Mouse (Mus musculus) kidney, embryonic 15.5 days (tissue): ENCODE results near the gene Scaf8. TPM values are rescaled to one million over a fixed set of nuclear protein-coding genes. Genes with fewer than 3 reads are reported as not detected.
"Not testable (repeated sequence)": the region's sequence is repeated elsewhere in the genome, so short reads cannot be mapped to it uniquely, and the experiment has no call there.

ENCODE experiments used
- ATAC-seq: fragments of 200-750 bp; cut with Nextera tagmentation; replicated peaks from 2 replicates; pipeline ENCODE4 v1.8.0; 2017; ENCODE audit warnings: moderate TSS enrichment; ENCODE audit not compliant: low FRiP score
- H3K27ac ChIP-seq: fragments of 300-500 bp; sonication (generic); 2 replicates; pipeline ENCODE4 v1.5.1; 2015; ENCODE audit warnings: mild to moderate bottlenecking, inconsistent platforms
- H3K27me3 ChIP-seq: fragments of 300-500 bp; sonication (generic); 2 replicates; pipeline ENCODE4 v1.6.1; 2015; ENCODE audit warnings: inconsistent platforms
- H3K36me3 ChIP-seq: fragments of 300-500 bp; sonication (generic); 2 replicates; pipeline ENCODE4 v1.6.1; 2015; ENCODE audit warnings: inconsistent platforms
- H3K4me1 ChIP-seq: fragments of 300-500 bp; sonication (generic); 2 replicates; pipeline ENCODE4 v1.6.1; 2015; ENCODE audit warnings: inconsistent platforms
- H3K4me2 ChIP-seq: fragments of 300-500 bp; sonication (generic); 2 replicates; pipeline ENCODE4 v1.6.1; 2015; ENCODE audit warnings: moderate library complexity, mild to moderate bottlenecking, inconsistent platforms
- H3K4me3 ChIP-seq: fragments of 300-500 bp; sonication (generic); replicated peaks from 2 replicates; pipeline ENCODE4 v1.5.1; 2015; ENCODE audit warnings: mild to moderate bottlenecking, inconsistent platforms
- H3K9ac ChIP-seq: fragments of 300-500 bp; sonication (generic); 2 replicates; pipeline ENCODE4 v1.6.1; 2015; ENCODE audit warnings: mild to moderate bottlenecking, inconsistent platforms
- H3K9me3 ChIP-seq: fragments of 300-500 bp; sonication (generic); replicated peaks from 2 replicates; pipeline ENCODE4 v1.6.1; 2016; ENCODE audit warnings: inconsistent platforms
- WGBS: fragments of 180-500 bp; shearing (Covaris S2); methylation state at CpG from one replicate; pipeline ENCODE4 v1.1.7; 2015; ENCODE audit warnings: mixed read lengths; 5-methylcytosine and 5-hydroxymethylcytosine counted together
- polyA plus RNA-seq: library from polyadenylated mRNA; unstranded; fragments of >200 nt; fragmentation: Nextera tagmentation; extraction: Ambion mirVana; gene quantifications from 2 replicates; pipeline ENCODE4 v1.2.1, GENCODE M21; 2015

The Scaf8 gene
- 23.1 and 23.6 TPM in 2 replicates for polyA plus RNA-seq

DNA sequence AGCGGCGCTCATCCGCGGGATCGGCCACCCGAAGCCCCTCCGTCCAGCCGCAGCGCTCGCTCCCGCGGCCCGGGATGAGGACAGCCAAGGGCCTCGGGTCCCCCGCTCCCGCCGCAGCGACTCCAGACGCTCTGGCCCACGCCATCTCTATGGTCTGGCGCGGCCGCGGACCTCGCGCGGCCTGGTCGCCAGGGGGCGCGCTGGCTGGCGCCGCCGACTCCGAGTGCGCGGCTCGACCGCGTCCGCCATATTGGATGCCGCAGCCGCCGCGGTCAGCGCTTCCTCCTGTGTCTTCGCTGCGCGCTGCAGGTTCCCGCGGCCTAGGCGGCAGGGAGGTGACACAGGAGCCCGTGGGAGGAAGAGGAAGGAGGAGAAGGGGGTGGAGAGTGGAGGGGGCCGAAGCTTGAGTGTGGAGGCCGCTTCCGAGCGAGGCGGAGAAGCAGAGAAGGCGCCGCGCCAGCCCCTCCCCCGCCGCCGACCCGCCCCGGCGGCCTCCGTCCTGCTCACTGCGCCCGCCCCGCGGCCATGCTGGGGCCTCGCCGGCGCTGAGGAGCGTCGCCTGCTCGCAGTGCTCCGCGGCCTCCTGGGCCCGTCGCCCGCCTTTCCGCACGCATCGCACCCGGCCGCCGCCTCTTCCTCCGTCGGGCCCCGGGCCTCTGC is at the start of gene Scaf8:
Gene Scaf8 (plus strand): TSS at position 253 of the 660 bp plus-strand sequence.
- under 1% methylated on average over 72 of the region's 91 CpGs for WGBS
- peaks cover 21% of the 10 kb centered on the region for H3K4me1 ChIP-seq
- peaks cover 7% of the 10 kb centered on the region for H3K36me3 ChIP-seq
- no peaks in the 10 kb centered on the region for H3K27me3 ChIP-seq
- ATAC-seq = peak; percentile 96
- H3K27ac ChIP-seq = peak within 1 kb of the TSS; percentile 100
- H3K9me3 ChIP-seq = no peaks in the 10 kb centered on the region
- H3K4me3 ChIP-seq = peak within 1 kb of the TSS; percentile 98
- H3K4me2 ChIP-seq = peak within 1 kb of the TSS; percentile 71
- peak within 1 kb of the TSS; percentile 96 for H3K9ac ChIP-seq

DNA sequence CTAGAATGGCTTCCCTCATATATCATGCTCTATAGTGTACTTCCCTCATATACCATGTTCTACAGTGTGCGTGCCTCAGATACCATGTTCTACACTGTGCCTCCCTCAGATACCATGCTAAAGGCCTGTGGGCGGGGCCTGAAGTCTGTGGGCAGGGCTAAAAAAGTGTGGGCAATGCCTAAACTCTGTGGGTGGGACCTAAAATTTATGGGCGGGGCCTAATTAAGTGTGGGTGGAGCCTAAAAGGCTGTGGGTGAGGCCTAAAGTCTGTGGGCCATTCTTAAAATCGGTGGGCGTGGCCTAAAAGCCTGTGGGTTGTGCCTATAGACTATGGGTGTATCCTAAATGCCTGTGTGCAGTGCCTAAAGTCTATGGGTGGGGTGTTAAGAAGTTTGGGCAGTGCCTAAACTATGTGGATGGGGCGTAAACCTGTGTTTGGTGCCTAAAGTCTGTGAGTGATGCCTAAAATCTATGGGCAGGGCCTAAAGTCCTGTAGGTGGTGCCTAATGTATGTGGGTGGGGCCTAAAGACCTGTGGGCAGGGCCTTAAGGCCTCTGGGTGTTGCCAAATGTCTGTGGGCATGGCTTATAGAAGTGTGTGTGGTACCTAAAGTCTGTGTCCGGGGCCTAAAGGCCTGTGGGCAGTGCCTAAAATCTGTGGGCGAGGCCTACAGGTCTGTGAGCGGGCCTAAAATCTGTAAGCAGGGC is 39.5 kb upstream of the Scaf8 start:
- no peaks in the 10 kb centered on the region for H3K9me3 ChIP-seq
- H3K27me3 ChIP-seq = no peaks in the 10 kb centered on the region
- 0 out of 2 replicates have a peak, but pooled peaks have one; percentile 13 for ATAC-seq
- H3K4me3 ChIP-seq = no peak overlapping the region
- H3K27ac ChIP-seq = no peak overlapping the region
- no peaks in the 10 kb centered on the region for H3K4me1 ChIP-seq
- H3K4me2 ChIP-seq = no peak overlapping the region
- no peak overlapping the region for H3K9ac ChIP-seq
- 93% methylated on average over 9 of the region's 9 CpGs for WGBS
- H3K36me3 ChIP-seq = peaks cover 65% of the 10 kb centered on the region

- H3K36me3 ChIP-seq = peaks cover 59% of the 10 kb centered on the region
- no peaks in the 10 kb centered on the region for H3K27me3 ChIP-seq
- H3K9me3 ChIP-seq = no peaks in the 10 kb centered on the region
- no peak overlapping the region for H3K9ac ChIP-seq
- H3K4me3 ChIP-seq = no peak overlapping the region
- no peak overlapping the region for H3K4me2 ChIP-seq
- no peak for ATAC-seq
- WGBS = 96% methylated on average over 4 of the region's 4 CpGs
- H3K27ac ChIP-seq = no peak overlapping the region
- H3K4me1 ChIP-seq = no peaks in the 10 kb centered on the region
Measured at GRCm38 (mm10) chr17:3075873-3076245, 38.9 kb upstream of the Scaf8 start.

DNA sequence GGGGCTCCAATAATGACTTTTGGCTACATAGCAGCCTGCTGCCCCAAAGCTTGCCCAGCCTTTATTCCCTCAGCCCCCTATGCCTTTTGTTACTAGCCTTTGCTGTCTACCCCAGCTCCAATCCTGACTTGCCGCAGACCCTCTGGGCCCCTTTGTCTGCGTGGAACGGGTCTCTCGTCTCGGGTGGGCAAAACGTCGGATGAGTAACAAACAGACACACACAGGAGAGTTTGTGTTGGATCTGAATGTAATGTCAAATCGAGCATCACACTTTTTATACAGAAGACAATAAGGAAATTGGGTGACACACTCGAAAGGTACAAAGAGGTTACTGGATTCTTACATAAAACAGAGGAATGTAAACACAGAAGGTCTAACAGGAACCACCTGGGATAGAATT is 36.8 kb upstream of the Scaf8 start:
- ATAC-seq, H3K9me3 ChIP-seq, H3K4me1 ChIP-seq, H3K27ac ChIP-seq, H3K4me3 ChIP-seq, H3K9ac ChIP-seq, H3K27me3 ChIP-seq, H3K4me2 ChIP-seq: not testable (repeated sequence)
- peaks cover 39% of the 10 kb centered on the region for H3K36me3 ChIP-seq
- WGBS = 93% methylated on average over 9 of the region's 9 CpGs

- WGBS = 90% methylated on average over 8 of the region's 9 CpGs
- peaks cover 11% of the 10 kb centered on the region for H3K36me3 ChIP-seq
- H3K9ac ChIP-seq, H3K4me1 ChIP-seq, H3K4me2 ChIP-seq, H3K27ac ChIP-seq, H3K4me3 ChIP-seq, ATAC-seq, H3K27me3 ChIP-seq, H3K9me3 ChIP-seq: not testable (repeated sequence)
Measured at GRCm38 (mm10) chr17:3080587-3081349, 34.0 kb upstream of the Scaf8 start.

DNA sequence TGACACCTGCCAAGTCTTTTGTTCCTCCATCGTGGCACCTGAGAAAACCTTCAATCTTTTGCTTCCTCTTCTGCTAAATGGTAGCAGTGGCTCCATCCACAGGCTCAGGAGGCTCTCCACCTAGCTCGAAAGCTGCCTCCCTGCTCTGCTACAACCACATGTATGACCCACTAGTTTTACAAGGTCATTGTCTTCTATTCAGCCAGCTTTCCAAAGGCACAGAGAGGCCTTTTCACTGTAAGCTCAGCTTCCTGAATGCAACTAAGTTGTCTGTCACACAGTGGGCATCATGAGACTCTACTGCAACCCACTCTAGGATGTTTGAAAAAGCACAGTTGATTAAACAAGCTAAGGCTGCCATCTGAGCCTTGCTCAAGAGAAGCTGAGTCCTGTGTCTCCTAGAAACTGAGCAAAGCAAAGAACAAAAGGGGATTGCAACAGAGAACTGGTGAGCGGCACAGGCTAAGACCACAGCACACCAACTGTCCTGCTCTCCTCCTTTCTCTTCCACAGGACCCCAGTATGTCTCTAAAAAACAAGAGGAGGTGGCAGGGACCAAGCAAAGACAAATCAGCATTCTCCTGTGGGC is 33.2 kb upstream of the Scaf8 start:
- H3K36me3 ChIP-seq, H3K4me3 ChIP-seq, H3K27ac ChIP-seq, H3K9me3 ChIP-seq, H3K4me1 ChIP-seq, H3K4me2 ChIP-seq, H3K27me3 ChIP-seq, H3K9ac ChIP-seq: not testable (repeated sequence)
- peak; percentile 38 for ATAC-seq
- WGBS = 68% methylated on average over 3 of the region's 3 CpGs

DNA sequence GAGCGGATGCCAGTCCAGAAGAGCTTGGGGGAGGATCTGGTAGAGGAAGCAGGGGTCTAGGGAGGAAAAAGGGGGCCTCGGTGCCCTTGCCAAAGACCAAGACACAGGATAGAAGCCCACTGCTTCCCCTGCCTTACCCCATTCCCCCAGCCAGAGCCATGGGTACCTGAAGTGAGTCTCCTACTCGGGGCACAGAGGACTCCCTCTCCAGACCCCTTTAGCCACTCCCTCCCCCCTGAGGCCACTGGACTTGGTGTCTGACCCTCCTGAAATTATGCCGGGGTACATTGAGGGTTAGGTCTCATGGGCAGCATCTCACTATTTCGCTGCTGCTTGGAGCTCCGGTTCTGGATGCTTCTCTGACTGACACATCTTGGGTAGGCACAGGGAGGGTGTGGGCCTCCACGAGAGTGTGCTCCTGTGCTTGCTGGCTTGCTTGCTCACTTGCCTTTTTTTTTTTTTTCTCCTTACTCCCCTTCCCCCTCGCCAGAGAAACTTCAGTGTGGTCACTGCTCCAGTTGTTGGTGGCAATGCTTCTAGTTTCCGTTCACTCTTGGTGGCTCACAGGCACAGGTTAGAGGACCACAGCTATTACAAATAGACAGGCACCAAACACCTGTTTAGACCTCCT is 32.5 kb upstream of the Scaf8 start:
- WGBS = 75% methylated on average over 7 of the region's 9 CpGs
- H3K4me1 ChIP-seq, H3K27ac ChIP-seq, H3K36me3 ChIP-seq, H3K4me3 ChIP-seq, H3K27me3 ChIP-seq, H3K9ac ChIP-seq, H3K9me3 ChIP-seq: not testable (repeated sequence)
- ATAC-seq = peak; percentile 72
- peak overlapping the region; percentile 56 for H3K4me2 ChIP-seq

GRCm38 (mm10) chr17:3082756-3083749 is 31.7 kb upstream of the Scaf8 start:
- Histone ChIP-seq H3K4me2 (peak overlapping the region; percentile 56), H3K27ac (0 out of 2 replicates have a peak overlapping the region, but pooled peaks have one; percentile 97), H3K4me3 (peak overlapping the region; percentile 60)
- not testable (repeated sequence) for H3K27me3 ChIP-seq, H3K9me3 ChIP-seq, H3K4me1 ChIP-seq, H3K9ac ChIP-seq, H3K36me3 ChIP-seq, ATAC-seq
- 4% methylated on average over 25 of the region's 25 CpGs for WGBS

DNA sequence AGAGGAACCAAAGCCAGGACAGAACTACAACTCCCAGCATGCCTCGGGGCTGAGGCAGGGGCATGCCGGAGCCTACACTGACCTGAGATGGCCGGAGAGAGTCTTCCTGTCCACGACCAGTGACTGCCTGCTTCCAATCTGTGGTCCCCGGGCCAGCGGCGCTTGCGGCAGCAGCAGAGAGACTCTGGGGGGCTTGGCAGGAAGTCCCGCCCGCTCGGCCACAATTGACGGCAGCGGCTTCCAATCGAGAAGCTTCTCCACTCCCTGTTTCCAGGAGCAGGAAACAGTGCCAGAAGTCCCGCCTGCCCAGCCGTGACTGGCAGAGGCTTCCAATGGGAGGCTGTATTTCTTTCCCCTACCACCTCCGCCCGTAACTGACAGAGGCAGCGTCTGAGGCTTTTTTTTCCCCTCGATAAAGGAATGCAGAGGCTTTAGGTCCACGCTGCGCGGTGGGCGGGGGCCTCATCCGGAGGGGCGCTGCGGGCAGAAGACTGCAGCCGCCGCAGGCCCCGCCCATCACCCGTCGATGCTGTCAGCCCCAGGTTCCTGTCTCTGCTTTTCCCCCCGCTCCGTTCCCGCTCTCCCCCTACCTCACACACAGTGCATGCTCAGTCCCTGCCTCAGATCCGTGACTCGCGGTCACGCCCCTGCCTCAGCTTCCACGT is 30.8 kb upstream of the Scaf8 start:
- H3K27me3 ChIP-seq = no peaks in the 10 kb centered on the region
- H3K4me1 ChIP-seq = peaks cover 4% of the 10 kb centered on the region; the same call in 1 of the 2 replicates
- WGBS = 0% methylated on average over 40 of the region's 40 CpGs
- peak overlapping the region; percentile 60 for H3K4me3 ChIP-seq
- peak; percentile 78 for ATAC-seq
- H3K9me3 ChIP-seq = 0 out of 2 replicates have a peak, but pooled peaks cover 3% of the 10 kb centered on the region
- H3K4me2 ChIP-seq = peak overlapping the region; percentile 79
- H3K36me3 ChIP-seq = no peaks in the 10 kb centered on the region
- H3K27ac ChIP-seq = peak overlapping the region; percentile 97
- peak overlapping the region; percentile 58 for H3K9ac ChIP-seq

DNA sequence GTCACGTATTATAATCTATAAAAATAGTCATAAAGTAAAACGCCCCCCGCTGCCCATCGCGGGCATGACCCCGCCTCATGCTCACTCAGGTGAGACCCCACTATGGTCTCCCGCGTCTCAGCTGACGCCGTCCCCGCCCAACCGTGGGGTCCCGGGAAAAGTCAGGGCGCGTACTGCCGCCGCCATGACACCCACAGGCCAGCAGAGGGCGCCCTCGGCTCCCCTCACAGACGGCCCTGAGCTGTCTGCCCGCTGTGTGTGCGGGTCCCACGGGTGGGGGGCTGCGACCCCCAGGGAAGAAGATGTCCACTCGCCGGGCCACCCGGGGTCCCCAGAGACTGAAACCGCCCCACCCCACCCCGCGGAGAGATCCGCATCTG is 30.2 kb upstream of the Scaf8 start:
- Histone ChIP-seq H3K4me1 (peaks cover 4% of the 10 kb centered on the region; the same call in 1 of the 2 replicates), H3K27ac (peak overlapping the region; percentile 97), H3K36me3 (no peaks in the 10 kb centered on the region), H3K4me2 (peak overlapping the region; percentile 79), H3K9me3 (0 out of 2 replicates have a peak, but pooled peaks cover 3% of the 10 kb centered on the region), H3K9ac (peak overlapping the region; percentile 58), H3K4me3 (peak overlapping the region; percentile 60), H3K27me3 (no peaks in the 10 kb centered on the region)
- ATAC-seq = peak; percentile 38
- WGBS = under 1% methylated on average over 31 of the region's 31 CpGs
